Mouse (Mus musculus): ENCODE measurements at regions not wholly inside any gene's neighbourhood (a gene's known extent, or its start where the extent isn't known, plus 50 kb on each side); places are given as distances from the start of the nearest gene placed in this dataset.

DNA sequence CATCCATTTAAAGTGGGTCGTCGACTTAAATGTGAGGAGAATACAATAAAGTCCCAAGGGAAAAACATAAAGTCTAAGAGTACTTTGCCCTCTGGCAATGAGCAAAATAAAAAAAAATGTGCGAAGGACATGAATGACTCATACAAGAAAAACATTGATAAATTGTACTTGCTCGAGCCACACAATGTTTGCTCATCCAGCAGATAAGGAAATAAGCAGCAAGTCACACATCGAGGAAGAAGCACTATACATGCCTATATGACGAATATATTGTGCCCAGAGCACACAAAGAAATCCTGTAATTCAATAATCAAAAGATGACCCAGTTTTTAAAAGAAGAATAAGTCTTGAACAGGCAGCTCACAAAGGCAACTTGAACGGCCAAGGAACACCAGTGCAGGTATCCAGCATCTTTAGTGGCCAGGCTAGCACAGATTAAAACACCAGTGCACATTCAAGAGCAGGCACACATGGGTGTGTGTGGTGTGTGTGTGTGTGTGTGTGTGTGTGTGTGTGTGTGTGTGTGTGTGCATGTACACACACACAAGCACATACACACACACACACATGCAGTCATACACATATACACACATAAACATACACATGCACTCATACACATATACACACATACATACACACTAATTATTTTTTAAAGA is 108.4 kb upstream of the Nr4a3 start:
- DNase-seq (ENCODE audit: low spot score), result no peak
- no peak overlapping the region for H3K4me3 ChIP-seq (ENCODE audit: low read depth, low read length)
- H3K27me3 ChIP-seq (ENCODE audit: control insufficient read depth, insufficient read depth, low read length), result no peaks in the 10 kb centered on the region
- no peak overlapping the region for H3K27ac ChIP-seq (replicated peaks; ENCODE audit: low read depth, low read length)
- no peak overlapping the region for H3K9ac ChIP-seq (ENCODE audit: low read length)
- H3K36me3 ChIP-seq (ENCODE audit: control insufficient read depth, insufficient read depth, low read length), result no peaks in the 10 kb centered on the region
- ATAC-seq (ENCODE audit: insufficient number of reproducible peaks, low FRiP score, low TSS enrichment, low read depth), result no peak
- WGBS, result 91% methylated on average over 7 of the region's 7 CpGs
- H3K9me3 ChIP-seq (ENCODE audit: control insufficient read depth, low read length), result no peaks in the 10 kb centered on the region
- no peaks in the 10 kb centered on the region for H3K4me1 ChIP-seq (ENCODE audit: control insufficient read depth, insufficient read depth, low read length)
- no peak overlapping the region for H3K4me2 ChIP-seq (ENCODE audit: low read depth, severe bottlenecking)

DNA sequence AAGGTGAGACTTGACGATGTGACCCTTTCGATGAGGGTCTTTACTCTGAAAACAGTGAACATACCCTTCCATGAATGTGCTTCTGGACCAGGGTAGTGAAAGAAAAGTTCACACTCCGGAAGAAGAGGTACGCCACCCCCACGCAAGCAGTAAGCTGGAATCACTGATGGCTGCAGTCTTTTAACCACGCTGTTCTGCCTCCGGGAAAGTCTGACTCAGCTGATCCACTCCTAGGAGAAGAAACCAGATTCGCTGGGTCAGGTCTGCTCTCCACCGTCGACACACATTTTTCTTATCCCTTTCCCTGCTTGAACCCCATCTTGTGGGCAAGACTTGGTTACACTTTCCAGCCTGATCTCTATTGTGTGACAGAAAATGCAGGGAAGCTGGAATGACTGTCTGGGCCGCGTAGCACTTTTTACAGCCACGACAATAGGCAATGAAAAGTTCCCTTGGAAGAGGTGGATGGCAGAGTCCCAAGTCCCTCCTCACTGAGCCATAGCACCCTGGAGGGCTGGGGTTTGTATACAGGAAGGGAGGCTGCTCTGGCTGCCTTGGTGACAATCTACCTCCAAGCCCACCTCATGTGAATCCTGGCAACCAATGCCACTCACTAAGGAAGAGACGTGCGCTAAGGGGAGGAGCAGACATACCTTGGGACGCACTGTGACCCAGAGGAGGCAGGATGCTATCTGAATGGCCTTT is 96.9 kb upstream of the Nr4a3 start:
- no peak overlapping the region for H3K27ac ChIP-seq (replicated peaks; ENCODE audit: low read depth, low read length)
- no peaks in the 10 kb centered on the region for H3K36me3 ChIP-seq (ENCODE audit: control insufficient read depth, insufficient read depth, low read length)
- no peak overlapping the region for H3K4me2 ChIP-seq (ENCODE audit: low read depth, severe bottlenecking)
- H3K9ac ChIP-seq (ENCODE audit: low read length), result no peak overlapping the region
- no peaks in the 10 kb centered on the region for H3K27me3 ChIP-seq (ENCODE audit: control insufficient read depth, insufficient read depth, low read length)
- H3K4me3 ChIP-seq (ENCODE audit: low read depth, low read length), result no peak overlapping the region
- no peaks in the 10 kb centered on the region for H3K4me1 ChIP-seq (ENCODE audit: control insufficient read depth, insufficient read depth, low read length)
- H3K9me3 ChIP-seq (ENCODE audit: control insufficient read depth, low read length), result no peaks in the 10 kb centered on the region
- 75% methylated on average over 16 of the region's 16 CpGs for WGBS
- DNase-seq (ENCODE audit: low spot score) (no peak), ATAC-seq (ENCODE audit: insufficient number of reproducible peaks, low FRiP score, low TSS enrichment, low read depth) (no peak)

GRCm38 (mm10) chr4:47948789-47949188 is 96.2 kb upstream of the Nr4a3 start:
- DNase-seq (ENCODE audit: low spot score), result no peak
- H3K27ac ChIP-seq (replicated peaks; ENCODE audit: low read depth, low read length), result no peak overlapping the region
- no peaks in the 10 kb centered on the region for H3K4me1 ChIP-seq (ENCODE audit: control insufficient read depth, insufficient read depth, low read length)
- no peaks in the 10 kb centered on the region for H3K9me3 ChIP-seq (ENCODE audit: control insufficient read depth, low read length)
- no peaks in the 10 kb centered on the region for H3K36me3 ChIP-seq (ENCODE audit: control insufficient read depth, insufficient read depth, low read length)
- H3K27me3 ChIP-seq (ENCODE audit: control insufficient read depth, insufficient read depth, low read length), result no peaks in the 10 kb centered on the region
- H3K4me2 ChIP-seq (ENCODE audit: low read depth, severe bottlenecking), result no peak overlapping the region
- no peak overlapping the region for H3K4me3 ChIP-seq (ENCODE audit: low read depth, low read length)
- H3K9ac ChIP-seq (ENCODE audit: low read length), result no peak overlapping the region
- 76% methylated on average over 8 of the region's 8 CpGs for WGBS
- no peak for ATAC-seq (ENCODE audit: insufficient number of reproducible peaks, low FRiP score, low TSS enrichment, low read depth)

DNA sequence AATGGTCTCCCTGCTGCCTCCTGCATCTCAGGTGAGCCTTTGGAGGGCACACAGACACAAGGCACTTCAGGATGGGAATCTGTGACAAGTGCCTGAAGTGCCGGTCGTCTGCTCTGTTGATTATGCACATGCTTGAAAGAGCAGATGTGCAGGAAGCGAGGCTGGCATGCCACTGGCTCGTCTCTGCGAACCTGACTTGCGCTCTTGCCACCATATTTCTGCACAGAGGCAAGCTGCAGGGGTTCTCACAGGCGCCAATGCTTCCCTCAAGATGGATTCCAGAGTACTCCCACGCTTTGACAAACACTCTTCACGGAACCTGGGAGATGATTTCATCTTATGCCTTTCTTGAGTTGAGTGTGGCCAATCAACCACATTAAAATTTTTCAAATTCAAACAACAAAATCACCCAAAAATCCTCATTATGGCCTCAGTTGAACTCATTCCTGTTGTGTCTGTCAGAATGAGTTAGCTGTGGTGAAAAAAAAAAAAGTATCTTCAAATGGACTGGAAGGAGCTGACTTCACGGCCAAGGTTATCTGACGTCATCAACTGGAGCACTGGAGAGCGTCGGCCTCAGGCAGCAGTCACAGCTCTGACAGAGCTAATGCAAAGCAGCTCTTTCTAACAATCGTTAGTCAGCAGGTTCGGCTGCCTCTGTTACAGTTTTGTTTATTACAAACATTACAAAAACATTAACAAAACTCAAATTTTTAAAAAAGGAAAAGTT is 90.2 kb upstream of the Nr4a3 start:
- Histone ChIP-seq H3K27me3 (ENCODE audit: control insufficient read depth, insufficient read depth, low read length) (no peaks in the 10 kb centered on the region), H3K36me3 (ENCODE audit: control insufficient read depth, insufficient read depth, low read length) (no peaks in the 10 kb centered on the region), H3K4me1 (ENCODE audit: control insufficient read depth, insufficient read depth, low read length) (no peaks in the 10 kb centered on the region), H3K4me2 (ENCODE audit: low read depth, severe bottlenecking) (no peak overlapping the region), H3K27ac (replicated peaks; ENCODE audit: low read depth, low read length) (no peak overlapping the region), H3K9ac (ENCODE audit: low read length) (no peak overlapping the region), H3K9me3 (ENCODE audit: control insufficient read depth, low read length) (no peaks in the 10 kb centered on the region), H3K4me3 (ENCODE audit: low read depth, low read length) (no peak overlapping the region)
- DNase-seq (ENCODE audit: low spot score) (no peak), ATAC-seq (ENCODE audit: insufficient number of reproducible peaks, low FRiP score, low TSS enrichment, low read depth) (no peak)
- 61% methylated on average over 15 of the region's 15 CpGs for WGBS

DNA sequence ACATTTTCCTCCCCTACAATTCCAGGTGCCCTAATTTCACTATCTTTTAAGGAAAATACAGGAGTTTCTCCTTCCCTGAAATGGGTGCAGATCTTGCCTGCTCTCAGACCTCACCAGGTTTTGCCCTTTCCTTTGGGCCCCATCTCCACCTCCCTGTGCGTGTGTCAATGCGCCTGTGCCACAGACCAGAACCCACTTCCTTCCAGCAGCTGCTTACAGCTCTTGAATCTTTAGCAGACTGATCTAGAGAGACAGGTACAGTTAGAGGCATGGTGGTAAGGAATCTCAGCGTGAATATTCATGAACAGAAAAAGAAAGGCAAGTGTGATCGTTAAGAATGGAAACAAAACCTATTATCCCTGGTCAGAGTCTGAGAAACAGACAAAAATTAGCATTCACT is 80.3 kb upstream of the Nr4a3 start:
- H3K36me3 ChIP-seq (ENCODE audit: control insufficient read depth, insufficient read depth, low read length), result no peaks in the 10 kb centered on the region
- H3K4me1 ChIP-seq (ENCODE audit: control insufficient read depth, insufficient read depth, low read length), result no peaks in the 10 kb centered on the region
- no peak overlapping the region for H3K4me3 ChIP-seq (ENCODE audit: low read depth, low read length)
- 80% methylated on average over 4 of the region's 4 CpGs for WGBS
- no peaks in the 10 kb centered on the region for H3K9me3 ChIP-seq (ENCODE audit: control insufficient read depth, low read length)
- H3K27ac ChIP-seq (replicated peaks; ENCODE audit: low read depth, low read length), result no peak overlapping the region
- ATAC-seq (ENCODE audit: insufficient number of reproducible peaks, low FRiP score, low TSS enrichment, low read depth), result no peak
- no peak overlapping the region for H3K9ac ChIP-seq (ENCODE audit: low read length)
- H3K4me2 ChIP-seq (ENCODE audit: low read depth, severe bottlenecking), result no peak overlapping the region
- no peak for DNase-seq (ENCODE audit: low spot score)
- H3K27me3 ChIP-seq (ENCODE audit: control insufficient read depth, insufficient read depth, low read length), result no peaks in the 10 kb centered on the region

DNA sequence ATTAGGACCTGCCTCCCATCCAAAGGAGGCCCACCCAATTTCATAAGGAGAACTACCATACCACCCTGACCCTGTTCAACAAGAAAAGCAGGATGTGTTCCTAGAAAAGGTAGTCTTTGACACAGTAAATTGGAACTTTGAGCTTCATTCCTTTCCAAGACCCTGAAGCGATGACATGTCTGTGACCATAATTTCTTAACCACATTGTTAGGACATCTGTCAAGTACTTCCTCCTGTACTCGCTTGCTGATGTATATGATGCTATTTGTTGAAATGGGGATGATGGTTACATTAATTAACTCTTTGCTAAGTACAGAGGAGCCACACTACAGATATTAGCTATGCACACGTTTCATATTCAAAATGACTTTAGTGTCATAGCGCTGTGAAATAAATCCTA is 73.1 kb upstream of the Nr4a3 start:
- no peak for ATAC-seq (ENCODE audit: insufficient number of reproducible peaks, low FRiP score, low TSS enrichment, low read depth)
- WGBS, result 89% methylated on average over 4 of the region's 4 CpGs
- Histone ChIP-seq H3K4me1 (ENCODE audit: control insufficient read depth, insufficient read depth, low read length) (no peaks in the 10 kb centered on the region), H3K36me3 (ENCODE audit: control insufficient read depth, insufficient read depth, low read length) (no peaks in the 10 kb centered on the region), H3K27me3 (ENCODE audit: control insufficient read depth, insufficient read depth, low read length) (no peaks in the 10 kb centered on the region), H3K4me2 (ENCODE audit: low read depth, severe bottlenecking) (no peak overlapping the region), H3K4me3 (ENCODE audit: low read depth, low read length) (no peak overlapping the region), H3K9me3 (ENCODE audit: control insufficient read depth, low read length) (no peaks in the 10 kb centered on the region), H3K9ac (ENCODE audit: low read length) (no peak overlapping the region), H3K27ac (replicated peaks; ENCODE audit: low read depth, low read length) (no peak overlapping the region)
- DNase-seq (ENCODE audit: low spot score), result no peak

- Histone ChIP-seq H3K4me1 (ENCODE audit: control insufficient read depth, insufficient read depth, low read length) (no peaks in the 10 kb centered on the region), H3K36me3 (ENCODE audit: control insufficient read depth, insufficient read depth, low read length) (no peaks in the 10 kb centered on the region), H3K9ac (ENCODE audit: low read length) (no peak overlapping the region), H3K27me3 (ENCODE audit: control insufficient read depth, insufficient read depth, low read length) (no peaks in the 10 kb centered on the region), H3K4me3 (ENCODE audit: low read depth, low read length) (no peak overlapping the region), H3K27ac (replicated peaks; ENCODE audit: low read depth, low read length) (no peak overlapping the region), H3K9me3 (ENCODE audit: control insufficient read depth, low read length) (no peaks in the 10 kb centered on the region), H3K4me2 (ENCODE audit: low read depth, severe bottlenecking) (no peak overlapping the region)
- no peak for ATAC-seq (ENCODE audit: insufficient number of reproducible peaks, low FRiP score, low TSS enrichment, low read depth)
- WGBS, result 88% methylated on average over 13 of the region's 13 CpGs
- DNase-seq (ENCODE audit: low spot score), result no peak
Observed at GRCm38 (mm10) chr4:47979579-47980313, 65.2 kb upstream of the Nr4a3 start.
